Mouse (Mus musculus) erythroblast, embryonic 14.5 days (primary cell): ENCODE measurements around the gene Cd151. TPM values are rescaled to one million over a fixed set of nuclear protein-coding genes. Genes with fewer than 3 reads are reported as not detected.

Experiments
- H3K27me3 ChIP-seq: 2 replicates; pipeline ENCODE4 v1.6.1; 2012; ENCODE audit warnings: inconsistent platforms; ENCODE audit not compliant: control insufficient read depth
- H3K36me3 ChIP-seq: 2 replicates; pipeline ENCODE4 v1.6.1; 2012; ENCODE audit warnings: mild to moderate bottlenecking, inconsistent platforms; ENCODE audit not compliant: control insufficient read depth
- H3K4me1 ChIP-seq: 2 replicates; pipeline ENCODE4 v1.6.1; 2012; ENCODE audit warnings: inconsistent platforms; ENCODE audit not compliant: control insufficient read depth
- H3K4me3 ChIP-seq: replicated peaks from 2 replicates; pipeline ENCODE3; 2012; ENCODE audit warnings: moderate library complexity, mild to moderate bottlenecking, inconsistent platforms
- H3K9me3 ChIP-seq: 2 replicates; pipeline ENCODE4 v1.6.1; 2012; ENCODE audit warnings: low read length, inconsistent platforms, mixed read lengths; ENCODE audit not compliant: control insufficient read depth
- GATA1 ChIP-seq: IDR thresholded peaks from 2 replicates; pipeline ENCODE4 v1.6.1; 2012; ENCODE audit warnings: low read length, inconsistent platforms, mixed read lengths
- TAL1 ChIP-seq: IDR thresholded peaks from 3 replicates; pipeline ENCODE4 v1.6.1; 2012; ENCODE audit warnings: low read length, inconsistent platforms, mixed read lengths
- polyA plus RNA-seq: library from polyadenylated mRNA; stranded (reverse); fragments of >175 nt; gene quantifications from 2 replicates; pipeline ENCODE4 v1.2.3, GENCODE M21; 2012

The Cd151 gene
- polyA plus RNA-seq, 1 experiment = 1.1 TPM

DNA sequence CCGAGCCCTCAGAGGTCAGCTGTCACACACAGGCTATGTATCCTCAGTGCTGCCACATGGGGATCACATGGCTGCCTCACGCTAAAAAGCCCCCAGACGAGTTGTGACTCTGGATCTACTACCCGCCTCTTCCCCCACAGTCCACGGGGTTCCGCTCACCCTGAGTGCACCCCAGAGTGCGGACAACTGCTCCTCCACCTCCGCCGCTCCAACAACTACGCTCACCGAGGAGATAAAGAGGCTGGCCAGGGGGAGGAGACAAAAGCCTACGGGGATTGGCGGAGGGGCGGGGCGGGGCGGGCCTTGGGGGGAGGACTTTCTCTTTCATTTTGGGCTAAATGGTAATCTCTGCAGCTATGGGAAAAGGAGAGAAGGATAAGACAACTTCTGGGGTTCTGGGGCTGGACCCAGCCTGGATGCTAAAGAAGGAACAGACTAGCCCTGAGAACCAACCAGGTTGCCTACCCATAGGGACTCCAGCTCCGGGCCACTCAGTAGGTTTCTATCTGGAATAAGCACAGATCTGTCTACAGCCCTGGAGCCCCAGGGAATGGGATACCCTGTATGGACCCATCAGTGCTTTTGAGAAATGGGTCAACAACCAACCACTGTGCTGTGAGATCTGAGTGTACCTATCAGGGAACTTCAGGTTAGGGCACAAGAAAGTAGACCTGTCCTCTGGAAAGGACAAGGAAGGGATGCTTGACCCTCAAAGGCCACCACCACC lies 31.9 kb upstream of the Cd151 start:
- H3K4me1 ChIP-seq = peaks cover 77% of the 10 kb centered on the region
- TF ChIP-seq TAL1 = no peak
- TF ChIP-seq GATA1 = no peak
- H3K4me3 ChIP-seq = peak overlapping the region; percentile 59
- no peaks in the 10 kb centered on the region for H3K27me3 ChIP-seq
- no peaks in the 10 kb centered on the region for H3K9me3 ChIP-seq
- peaks cover 78% of the 10 kb centered on the region for H3K36me3 ChIP-seq

DNA sequence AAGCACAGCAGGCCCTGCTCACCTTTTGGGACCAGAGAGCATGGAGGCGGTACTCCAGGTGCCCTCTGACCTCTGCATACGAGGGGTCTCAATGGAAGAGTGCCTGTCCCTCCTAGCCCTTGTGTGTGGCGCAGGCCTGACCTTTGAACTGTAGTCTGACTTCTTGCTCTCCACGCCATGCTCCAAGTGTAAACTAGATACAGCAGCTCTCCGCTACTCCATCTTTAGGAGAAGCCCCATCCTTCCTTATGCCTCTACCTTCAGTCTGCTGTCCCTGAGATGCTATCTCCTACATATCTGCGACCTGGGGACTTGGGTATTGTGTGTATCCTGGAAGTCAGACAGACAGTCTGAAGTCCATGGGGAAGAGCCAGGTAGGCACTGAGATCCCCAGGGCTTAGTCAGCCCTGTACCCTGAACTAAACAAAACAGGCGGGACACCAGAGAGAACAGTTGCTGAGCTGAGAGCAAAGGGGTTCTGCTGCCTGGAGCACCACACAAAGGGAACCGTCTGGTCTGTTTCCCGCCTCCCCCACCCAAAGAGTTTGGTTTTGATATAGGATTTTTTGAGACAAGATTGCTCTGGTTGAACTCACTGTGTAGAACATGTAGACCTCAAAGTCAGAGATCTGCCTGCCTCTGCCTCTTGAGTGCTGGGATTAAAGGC lies 31.2 kb upstream of the Cd151 start:
- Histone ChIP-seq H3K9me3 (no peaks in the 10 kb centered on the region), H3K27me3 (no peaks in the 10 kb centered on the region), H3K36me3 (peaks cover 78% of the 10 kb centered on the region), H3K4me3 (peak overlapping the region; percentile 59), H3K4me1 (peaks cover 84% of the 10 kb centered on the region)
- TF ChIP-seq TAL1 (no peak), GATA1 (no peak)

DNA sequence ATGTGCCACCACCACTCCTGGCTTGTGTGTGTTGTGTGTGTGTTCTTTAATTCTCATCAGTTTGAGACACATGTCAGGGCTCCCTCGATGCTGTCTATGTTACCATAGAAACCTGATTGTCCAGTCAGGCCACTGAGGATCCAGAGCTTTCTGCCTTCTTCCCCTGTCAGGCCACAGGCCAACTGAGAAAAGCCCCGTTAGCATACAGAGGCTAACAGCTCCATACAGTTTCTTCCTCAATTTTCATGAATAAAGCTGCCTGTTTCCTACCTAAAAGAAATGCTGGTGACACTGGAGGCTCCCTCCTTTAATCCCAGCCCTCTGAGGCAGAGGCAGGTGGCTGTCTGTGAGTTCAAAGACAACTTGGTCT lies 30.7 kb upstream of the Cd151 start:
- TF ChIP-seq GATA1 (no peak), TAL1 (no peak)
- peak overlapping the region; percentile 76 for H3K4me3 ChIP-seq
- H3K27me3 ChIP-seq = no peaks in the 10 kb centered on the region
- peaks cover 78% of the 10 kb centered on the region for H3K36me3 ChIP-seq
- no peaks in the 10 kb centered on the region for H3K9me3 ChIP-seq
- peaks cover 89% of the 10 kb centered on the region for H3K4me1 ChIP-seq

DNA sequence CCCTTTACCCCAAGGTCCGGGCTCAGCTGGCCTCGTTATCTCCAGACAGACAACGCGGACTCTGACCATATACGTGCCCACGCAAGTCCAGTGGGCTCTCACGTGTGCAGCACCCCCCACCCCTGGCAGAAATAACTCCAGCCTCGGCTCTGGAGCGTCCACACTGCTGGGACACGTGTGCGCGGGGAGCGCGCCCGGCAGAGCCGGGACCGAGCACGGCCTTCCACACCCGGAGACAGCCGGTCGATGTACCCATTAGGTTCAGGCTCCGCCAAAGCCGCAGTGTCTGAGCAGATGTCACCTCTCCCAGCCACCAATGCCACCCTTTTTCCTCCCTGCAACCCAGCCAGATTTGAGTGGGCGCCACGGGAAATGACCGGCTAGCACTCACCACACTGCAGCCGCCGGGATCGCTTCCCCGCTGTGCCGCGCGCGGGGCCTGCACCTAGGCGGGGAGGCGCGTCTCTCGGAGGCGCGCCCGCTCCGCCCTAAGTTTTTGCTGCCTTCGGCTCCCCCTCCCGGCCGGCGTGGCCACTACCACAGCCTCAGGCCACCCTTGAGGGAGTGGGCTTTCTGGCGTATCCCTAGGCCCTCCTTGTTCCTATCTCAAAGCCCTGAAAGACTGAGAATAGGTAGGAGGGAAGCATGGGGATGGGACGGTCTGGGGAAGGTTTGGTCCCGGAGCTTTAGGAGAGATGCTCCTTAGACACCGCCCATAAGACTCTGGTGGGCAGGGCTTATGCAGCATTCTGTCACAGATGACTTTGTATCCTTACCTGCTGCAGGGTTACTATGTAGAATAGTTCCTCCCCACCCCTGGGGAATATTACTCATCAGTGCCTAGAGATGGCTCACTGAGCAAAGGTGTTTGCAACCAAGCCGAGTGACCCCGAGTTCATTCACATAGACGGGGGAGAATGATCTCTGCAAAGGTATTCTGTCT lies 29.7 kb upstream of the Cd151 start, which contains the start of gene Slc25a22:
TSS of gene Slc25a22 (minus strand) at position 715 of the 943 bp plus-strand sequence.
- H3K36me3 ChIP-seq = peaks cover 78% of the 10 kb centered on the region
- no peaks in the 10 kb centered on the region for H3K27me3 ChIP-seq
- TF ChIP-seq GATA1 = no peak
- no peak for TF ChIP-seq TAL1
- H3K4me1 ChIP-seq = peaks cover 92% of the 10 kb centered on the region
- peak within 1 kb of the TSS; percentile 76 for H3K4me3 ChIP-seq
- no peaks in the 10 kb centered on the region for H3K9me3 ChIP-seq

DNA sequence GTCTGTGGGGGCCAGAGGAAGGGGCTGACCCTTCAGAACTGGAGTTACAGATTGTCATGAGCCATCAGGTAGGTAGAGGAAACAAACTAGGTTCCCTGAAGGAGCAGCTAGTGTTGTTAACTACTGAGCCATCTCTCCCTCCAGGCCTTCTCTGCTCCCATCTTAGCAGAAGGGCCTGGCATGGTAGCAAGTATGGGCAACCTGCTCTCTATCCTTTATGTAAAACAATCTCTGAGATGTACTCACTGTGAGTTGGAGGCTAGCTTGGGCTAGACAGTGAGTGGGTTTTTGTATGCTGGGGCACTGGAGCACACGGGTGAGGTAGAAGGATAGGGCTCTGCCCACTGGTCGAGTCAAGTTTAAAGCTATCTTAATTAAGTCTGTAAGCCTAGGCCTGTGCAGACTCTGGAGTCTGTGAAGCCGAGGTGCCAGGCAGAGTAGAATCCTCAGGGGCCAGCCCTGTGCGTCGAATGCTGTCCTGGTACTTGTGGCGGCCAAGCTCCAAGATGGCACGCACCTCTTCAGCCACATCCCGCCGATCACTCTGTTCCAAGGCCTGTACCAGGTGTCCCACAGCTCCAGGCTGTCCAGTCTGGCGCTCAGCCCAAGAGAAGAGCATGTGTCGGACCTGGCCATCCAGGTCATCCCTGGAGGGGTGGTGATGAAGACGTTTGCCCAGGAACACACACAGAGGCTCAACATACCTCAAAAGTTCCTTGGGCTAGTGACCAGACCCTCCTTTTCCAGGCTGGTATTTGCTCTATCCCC lies 28.8 kb upstream of the Cd151 start:
- Histone ChIP-seq H3K4me1 (peaks cover 93% of the 10 kb centered on the region), H3K4me3 (no peak overlapping the region), H3K36me3 (peaks cover 76% of the 10 kb centered on the region), H3K27me3 (no peaks in the 10 kb centered on the region), H3K9me3 (no peaks in the 10 kb centered on the region)
- no peak for TF ChIP-seq TAL1
- no peak for TF ChIP-seq GATA1

- Histone ChIP-seq H3K4me1 (peaks cover 93% of the 10 kb centered on the region), H3K27me3 (no peaks in the 10 kb centered on the region), H3K36me3 (peaks cover 69% of the 10 kb centered on the region), H3K4me3 (no peak overlapping the region), H3K9me3 (no peaks in the 10 kb centered on the region)
- no peak for TF ChIP-seq TAL1
- TF ChIP-seq GATA1 = no peak
Observed at GRCm38 (mm10) chr7:141439140-141439679, 28.0 kb upstream of the Cd151 start.

DNA sequence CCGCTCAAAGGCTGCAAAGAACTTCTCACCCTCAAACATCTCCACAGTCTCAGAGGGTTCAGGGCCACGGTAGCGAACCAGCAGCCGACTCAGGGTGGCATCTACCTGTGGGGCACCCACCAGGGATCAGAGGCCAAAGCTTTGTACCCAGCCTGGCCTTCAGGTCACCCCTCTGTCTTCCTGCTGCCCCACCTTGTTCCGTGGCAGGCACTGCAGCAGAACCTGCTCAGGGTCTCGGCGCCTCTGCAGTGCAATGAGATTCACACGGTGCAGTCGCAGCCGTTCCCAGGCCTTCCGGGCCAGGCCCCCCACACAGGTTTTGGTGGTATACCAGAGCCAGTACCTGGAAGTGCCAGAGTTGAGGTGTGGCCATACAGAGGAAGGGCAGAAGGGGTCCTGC lies 27.4 kb upstream of the Cd151 start:
- Histone ChIP-seq H3K27me3 (no peaks in the 10 kb centered on the region), H3K9me3 (no peaks in the 10 kb centered on the region), H3K4me3 (no peak overlapping the region), H3K36me3 (peaks cover 69% of the 10 kb centered on the region), H3K4me1 (peaks cover 93% of the 10 kb centered on the region)
- TF ChIP-seq GATA1 (no peak), TAL1 (no peak)

DNA sequence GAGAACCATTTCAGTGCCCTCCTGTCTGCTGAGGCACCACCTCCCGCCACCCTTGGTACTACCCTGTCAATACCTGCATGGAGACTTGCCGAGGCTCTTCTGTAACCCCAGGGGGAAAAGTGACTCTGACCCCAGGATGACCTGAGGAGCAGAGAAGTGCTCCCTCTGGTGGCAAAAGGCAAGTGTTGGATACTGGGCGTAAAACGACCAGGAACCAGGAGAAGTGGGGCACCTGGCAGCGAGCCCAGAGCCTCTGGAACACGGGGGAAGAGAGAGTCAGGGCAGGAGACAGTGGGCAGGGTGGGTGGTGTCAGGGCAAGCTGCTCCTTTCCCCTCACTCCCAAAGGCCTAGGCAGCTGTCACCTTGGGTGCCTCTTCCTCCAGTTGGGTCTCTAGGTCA lies 26.6 kb upstream of the Cd151 start:
- H3K36me3 ChIP-seq = peaks cover 68% of the 10 kb centered on the region
- no peaks in the 10 kb centered on the region for H3K27me3 ChIP-seq
- peaks cover 87% of the 10 kb centered on the region for H3K4me1 ChIP-seq
- no peaks in the 10 kb centered on the region for H3K9me3 ChIP-seq
- TF ChIP-seq GATA1 (no peak), TAL1 (no peak)
- peak overlapping the region; percentile 23 for H3K4me3 ChIP-seq
